Mouse (Mus musculus): Measurements from ENCODE around the gene Prrc2c. TPM values are rescaled to one million over a fixed set of nuclear protein-coding genes. Genes with fewer than 3 reads are reported as not detected.
"Not testable (repeated sequence)": the region's sequence is repeated elsewhere in the genome, so short reads cannot be mapped to it uniquely, and the experiment has no call there.

Gene Prrc2c
- polyA plus RNA-seq (2015; fragmentation: Nextera tagmentation; extraction: Ambion mirVana): 104 and 105 TPM in 2 replicates

DNA sequence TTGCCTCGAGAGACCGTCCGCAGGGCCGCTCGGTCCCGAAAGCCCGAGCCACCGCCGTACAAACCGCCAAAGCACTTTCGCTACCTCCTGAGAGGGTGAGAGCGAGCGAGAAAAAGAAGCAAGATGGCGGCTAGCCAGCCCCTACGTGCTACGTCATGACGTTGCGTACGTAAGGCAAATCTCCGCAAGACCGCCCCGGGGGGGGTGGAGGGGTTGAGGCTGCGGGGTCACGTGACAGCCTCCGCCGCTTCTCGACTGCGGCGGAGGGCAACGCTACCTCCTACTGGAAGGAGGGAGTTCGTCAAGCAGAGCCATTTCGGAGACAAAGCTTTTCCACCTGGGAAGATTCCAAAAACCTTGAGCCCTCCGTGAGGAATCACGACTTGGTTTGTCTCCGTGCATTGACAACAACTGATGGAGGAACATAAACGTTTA is at the start of gene Prrc2c:
Gene Prrc2c (minus strand): TSS at position 156 of the 435 bp plus-strand sequence.
- H3K36me3 ChIP-seq (ENCODE audit: control insufficient read depth, insufficient read depth, low read length): no peaks in the 10 kb centered on the region
- H3K4me3 ChIP-seq (replicated peaks; ENCODE audit: low read length): peak within 1 kb of the TSS; percentile 99
- peak within 1 kb of the TSS; percentile 96 for H3K4me2 ChIP-seq (ENCODE audit: low read depth, low read length)
- peaks cover 15% of the 10 kb centered on the region for H3K4me1 ChIP-seq (ENCODE audit: control insufficient read depth, insufficient read depth, low read length)
- under 1% methylated on average over 36 of the region's 36 CpGs for WGBS
- H3K27ac ChIP-seq (ENCODE audit: low read length): peak within 1 kb of the TSS; percentile 99
- ATAC-seq (ENCODE audit: insufficient read depth, low FRiP score): peak; percentile 97
- H3K9ac ChIP-seq (ENCODE audit: low read length): peak within 1 kb of the TSS; percentile 98
- H3K27me3 ChIP-seq (ENCODE audit: control insufficient read depth, insufficient read depth, low read length): no peaks in the 10 kb centered on the region
- no peaks in the 10 kb centered on the region for H3K9me3 ChIP-seq (replicated peaks; ENCODE audit: control insufficient read depth, low read length)

DNA sequence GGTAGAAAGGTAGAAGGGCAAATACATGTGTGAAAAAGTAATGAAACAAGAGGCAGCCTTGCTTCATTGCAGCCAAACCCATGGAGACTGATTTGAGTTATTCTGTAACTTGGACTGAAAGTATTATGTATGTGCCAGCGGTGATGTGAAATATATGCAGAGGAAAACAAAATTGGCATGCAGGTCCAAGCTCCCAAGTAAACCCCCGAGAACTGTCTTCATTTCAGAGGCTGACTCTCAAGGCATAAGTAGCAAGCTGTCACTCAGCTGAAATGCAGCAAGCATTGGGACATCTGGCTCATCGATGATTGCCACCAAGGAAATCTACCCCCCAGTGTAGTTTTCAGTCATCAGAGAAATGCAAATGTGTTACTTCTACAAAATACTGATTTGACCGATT is 44.9 kb upstream of the Prrc2c start:
- Histone ChIP-seq H3K4me3 (replicated peaks; ENCODE audit: low read length) (no peak overlapping the region), H3K4me2 (ENCODE audit: low read depth, low read length) (no peak overlapping the region), H3K4me1 (ENCODE audit: control insufficient read depth, insufficient read depth, low read length) (no peaks in the 10 kb centered on the region), H3K36me3 (ENCODE audit: control insufficient read depth, insufficient read depth, low read length) (no peaks in the 10 kb centered on the region), H3K9me3 (replicated peaks; ENCODE audit: control insufficient read depth, low read length) (no peaks in the 10 kb centered on the region), H3K27ac (ENCODE audit: low read length) (no peak overlapping the region), H3K9ac (ENCODE audit: low read length) (no peak overlapping the region), H3K27me3 (ENCODE audit: control insufficient read depth, insufficient read depth, low read length) (no peaks in the 10 kb centered on the region)
- no peak for ATAC-seq (ENCODE audit: insufficient read depth, low FRiP score)
- 85% methylated on average over 4 of the region's 4 CpGs for WGBS

DNA sequence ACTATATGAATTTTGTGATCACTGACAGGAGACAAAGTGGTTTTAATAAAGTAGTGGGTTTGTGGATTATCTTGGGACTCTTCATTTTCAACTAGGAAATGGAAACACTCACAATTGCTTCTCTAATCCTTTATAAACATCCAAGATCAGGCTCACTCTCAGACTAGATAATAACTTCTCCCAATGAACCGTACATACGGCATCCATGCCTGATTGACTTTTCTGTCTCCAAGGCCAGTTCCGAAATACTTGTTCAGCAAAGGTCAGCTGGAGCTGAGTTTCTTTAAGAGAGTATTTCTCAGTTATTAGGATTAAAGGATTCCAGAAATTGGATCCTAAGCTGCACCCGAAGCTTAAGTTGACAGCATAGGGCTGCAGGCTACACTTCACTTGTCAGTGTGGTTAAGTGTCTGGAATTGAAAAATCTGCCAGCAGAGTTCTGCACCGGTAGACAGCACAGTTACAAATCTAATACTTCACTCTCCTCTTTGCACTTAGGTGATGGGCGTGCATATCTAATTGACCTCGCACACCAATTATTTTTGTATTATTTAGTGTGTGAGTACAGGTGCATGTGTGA is 43.4 kb upstream of the Prrc2c start:
- Histone ChIP-seq H3K36me3 (ENCODE audit: control insufficient read depth, insufficient read depth, low read length) (no peaks in the 10 kb centered on the region), H3K27ac (ENCODE audit: low read length) (no peak overlapping the region), H3K4me2 (ENCODE audit: low read depth, low read length) (no peak overlapping the region), H3K4me1 (ENCODE audit: control insufficient read depth, insufficient read depth, low read length) (no peaks in the 10 kb centered on the region), H3K9me3 (replicated peaks; ENCODE audit: control insufficient read depth, low read length) (no peaks in the 10 kb centered on the region), H3K27me3 (ENCODE audit: control insufficient read depth, insufficient read depth, low read length) (no peaks in the 10 kb centered on the region), H3K9ac (ENCODE audit: low read length) (no peak overlapping the region), H3K4me3 (replicated peaks; ENCODE audit: low read length) (no peak overlapping the region)
- no peak for ATAC-seq (ENCODE audit: insufficient read depth, low FRiP score)
- 74% methylated on average over 7 of the region's 7 CpGs for WGBS

DNA sequence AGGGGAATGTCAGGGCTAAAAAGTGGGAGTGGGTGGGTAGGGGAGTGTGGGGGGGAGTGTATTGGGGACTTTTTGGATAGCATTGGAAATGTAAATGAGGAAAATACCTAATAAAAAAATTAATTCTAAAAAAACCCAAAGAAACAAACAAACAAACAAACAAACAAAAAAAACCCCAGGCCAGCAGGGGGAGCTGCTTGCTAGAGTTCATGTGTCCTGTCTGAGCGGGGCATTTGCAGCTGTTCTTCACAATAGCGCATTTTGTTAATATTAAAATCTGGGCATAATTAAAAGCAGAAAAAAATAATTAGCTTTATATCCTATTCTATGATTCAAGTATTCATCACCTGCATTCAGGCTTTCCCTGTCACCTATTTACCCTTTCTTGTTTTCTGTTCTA is 40.7 kb upstream of the Prrc2c start:
- H3K4me1 ChIP-seq (ENCODE audit: control insufficient read depth, insufficient read depth, low read length): not testable (repeated sequence)
- WGBS: 86% methylated on average over 2 of the region's 2 CpGs

DNA sequence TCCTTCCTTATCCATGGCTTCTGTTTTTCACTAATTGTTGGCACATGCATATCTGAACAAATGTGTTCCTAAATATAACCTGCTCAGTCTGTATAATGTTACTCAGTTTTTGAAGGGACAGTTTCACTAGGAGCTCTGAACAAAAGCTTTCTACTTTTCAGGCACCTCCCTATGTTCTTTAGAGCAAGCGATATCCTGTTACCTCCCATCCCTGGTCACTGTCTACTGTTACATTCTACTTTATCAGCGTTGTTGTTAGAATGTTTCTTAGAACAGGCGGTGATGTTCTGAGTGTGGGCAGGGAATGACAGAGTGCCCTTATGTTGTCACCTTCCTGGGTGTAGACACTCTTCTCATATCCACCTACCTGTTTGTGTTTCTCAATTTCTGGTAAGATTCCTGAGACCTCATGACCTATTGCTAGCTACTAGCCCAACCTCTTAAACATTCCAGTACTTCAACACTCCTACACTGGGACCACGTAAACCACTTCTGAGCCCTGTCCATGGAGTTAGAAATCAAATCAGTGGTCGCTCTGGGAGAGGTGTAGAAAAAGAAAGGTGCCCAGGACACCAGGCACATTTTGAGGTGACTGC is 37.7 kb upstream of the Prrc2c start:
- WGBS: 84% methylated on average over 5 of the region's 5 CpGs
- Histone ChIP-seq H3K4me3 (replicated peaks; ENCODE audit: low read length) (no peak overlapping the region), H3K9me3 (replicated peaks; ENCODE audit: control insufficient read depth, low read length) (no peaks in the 10 kb centered on the region), H3K27me3 (ENCODE audit: control insufficient read depth, insufficient read depth, low read length) (no peaks in the 10 kb centered on the region), H3K36me3 (ENCODE audit: control insufficient read depth, insufficient read depth, low read length) (no peaks in the 10 kb centered on the region), H3K4me1 (ENCODE audit: control insufficient read depth, insufficient read depth, low read length) (no peaks in the 10 kb centered on the region), H3K9ac (ENCODE audit: low read length) (no peak overlapping the region), H3K4me2 (ENCODE audit: low read depth, low read length) (no peak overlapping the region), H3K27ac (ENCODE audit: low read length) (no peak overlapping the region)
- ATAC-seq (ENCODE audit: insufficient read depth, low FRiP score): no peak

More for the DNA sequence above, 40.7 kb upstream of the Prrc2c start:
- H3K36me3 ChIP-seq (ENCODE audit: control insufficient read depth, insufficient read depth, low read length); H3K27ac ChIP-seq (ENCODE audit: low read length); H3K27me3 ChIP-seq (ENCODE audit: control insufficient read depth, insufficient read depth, low read length); H3K4me3 ChIP-seq (replicated peaks; ENCODE audit: low read length); H3K9ac ChIP-seq (ENCODE audit: low read length); ATAC-seq (ENCODE audit: insufficient read depth, low FRiP score); H3K4me2 ChIP-seq (ENCODE audit: low read depth, low read length); H3K9me3 ChIP-seq (replicated peaks; ENCODE audit: control insufficient read depth, low read length): not testable (repeated sequence)

DNA sequence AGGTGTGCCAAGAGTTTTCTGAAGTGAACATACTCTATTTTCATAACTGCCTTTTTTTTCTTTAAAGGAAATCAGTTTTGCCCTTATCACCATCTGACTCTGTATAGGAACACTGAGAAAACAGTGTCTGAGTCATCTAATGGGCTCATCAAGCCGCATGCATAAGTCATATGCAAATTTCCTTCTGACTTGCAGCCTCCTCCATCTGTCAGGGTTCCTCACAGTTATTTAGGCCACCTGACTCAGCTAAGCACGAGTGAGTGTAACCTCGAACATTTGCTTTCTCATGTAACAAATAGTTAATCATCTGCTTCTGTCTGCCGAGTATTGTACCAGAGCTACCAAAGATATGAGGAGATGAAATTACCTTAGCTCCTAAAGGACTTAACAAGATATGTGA is 33.3 kb upstream of the Prrc2c start:
- Histone ChIP-seq H3K4me3 (replicated peaks; ENCODE audit: low read length) (no peak overlapping the region), H3K9me3 (replicated peaks; ENCODE audit: control insufficient read depth, low read length) (no peaks in the 10 kb centered on the region), H3K4me1 (ENCODE audit: control insufficient read depth, insufficient read depth, low read length) (no peaks in the 10 kb centered on the region), H3K27me3 (ENCODE audit: control insufficient read depth, insufficient read depth, low read length) (no peaks in the 10 kb centered on the region), H3K9ac (ENCODE audit: low read length) (no peak overlapping the region), H3K27ac (ENCODE audit: low read length) (no peak overlapping the region), H3K4me2 (ENCODE audit: low read depth, low read length) (no peak overlapping the region), H3K36me3 (ENCODE audit: control insufficient read depth, insufficient read depth, low read length) (no peaks in the 10 kb centered on the region)
- ATAC-seq (ENCODE audit: insufficient read depth, low FRiP score): no peak
- WGBS: 55% methylated on average over 4 of the region's 4 CpGs

DNA sequence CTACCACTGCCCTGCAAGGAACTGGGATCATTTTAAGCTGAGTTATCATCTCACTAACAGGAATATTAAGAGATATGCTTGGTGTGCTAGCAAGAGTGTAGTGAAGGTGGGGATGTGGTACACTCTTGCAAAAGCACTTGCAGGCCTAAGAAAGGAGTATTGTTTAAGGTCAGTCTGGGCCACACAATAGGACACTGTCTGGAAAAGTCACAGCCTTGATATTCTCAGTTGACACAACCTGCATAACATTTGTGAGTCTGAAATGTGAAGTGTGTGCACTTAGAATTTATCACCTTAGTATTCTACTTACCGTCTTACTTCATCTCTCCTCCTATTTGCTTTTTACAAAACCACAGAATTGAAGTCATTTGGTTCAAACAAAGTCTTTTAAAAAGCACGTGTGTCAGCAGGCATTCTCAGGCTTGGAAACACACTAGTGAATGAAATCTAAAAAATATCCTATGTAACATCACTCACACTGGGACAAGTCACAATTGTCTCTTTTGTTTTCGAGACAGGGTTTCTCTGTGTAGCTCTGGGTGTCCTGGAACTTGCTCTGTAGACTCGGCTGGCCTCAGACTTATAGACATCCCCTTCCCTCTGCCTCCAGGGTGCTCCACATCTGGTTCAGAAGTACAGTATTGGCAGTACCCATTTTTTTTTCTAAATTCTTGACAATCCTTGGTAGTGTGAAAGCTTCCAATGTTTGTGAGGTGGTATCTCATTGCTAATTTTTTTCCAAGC is 31.4 kb upstream of the Prrc2c start:
- Histone ChIP-seq H3K27ac (ENCODE audit: low read length) (no peak overlapping the region), H3K27me3 (ENCODE audit: control insufficient read depth, insufficient read depth, low read length) (no peaks in the 10 kb centered on the region), H3K4me1 (ENCODE audit: control insufficient read depth, insufficient read depth, low read length) (no peaks in the 10 kb centered on the region), H3K9ac (ENCODE audit: low read length) (no peak overlapping the region), H3K9me3 (replicated peaks; ENCODE audit: control insufficient read depth, low read length) (no peaks in the 10 kb centered on the region), H3K4me3 (replicated peaks; ENCODE audit: low read length) (no peak overlapping the region), H3K36me3 (ENCODE audit: control insufficient read depth, insufficient read depth, low read length) (no peaks in the 10 kb centered on the region), H3K4me2 (ENCODE audit: low read depth, low read length) (no peak overlapping the region)
- no peak for ATAC-seq (ENCODE audit: insufficient read depth, low FRiP score)
- 59% methylated on average over 4 of the region's 4 CpGs for WGBS

DNA sequence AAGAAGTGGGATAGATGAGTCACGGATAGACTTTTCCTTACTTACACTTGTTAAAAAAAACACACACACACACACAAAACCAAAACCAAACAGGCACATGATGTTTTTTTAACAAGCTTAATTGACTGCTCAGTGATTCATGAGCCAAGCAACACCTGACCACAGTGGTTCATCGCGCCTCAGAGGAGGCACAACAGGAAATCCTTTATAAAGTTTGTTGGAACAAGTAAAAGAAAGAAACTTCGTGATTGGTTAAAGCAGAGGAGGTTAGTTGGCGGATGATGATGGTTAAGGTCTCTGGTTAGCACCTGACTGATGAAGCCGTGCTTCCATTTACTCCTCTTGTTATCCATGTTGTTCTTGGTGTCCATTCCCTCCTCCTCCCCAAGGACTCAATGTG is 11.7 kb upstream of the Prrc2c start:
- Histone ChIP-seq H3K4me3 (replicated peaks; ENCODE audit: low read length) (no peak overlapping the region), H3K36me3 (ENCODE audit: control insufficient read depth, insufficient read depth, low read length) (no peaks in the 10 kb centered on the region), H3K4me1 (ENCODE audit: control insufficient read depth, insufficient read depth, low read length) (no peaks in the 10 kb centered on the region), H3K27me3 (ENCODE audit: control insufficient read depth, insufficient read depth, low read length) (no peaks in the 10 kb centered on the region), H3K4me2 (ENCODE audit: low read depth, low read length) (no peak overlapping the region), H3K9ac (ENCODE audit: low read length) (no peak overlapping the region), H3K9me3 (replicated peaks; ENCODE audit: control insufficient read depth, low read length) (no peaks in the 10 kb centered on the region), H3K27ac (ENCODE audit: low read length) (no peak overlapping the region)
- WGBS: 84% methylated on average over 6 of the region's 6 CpGs
- no peak for ATAC-seq (ENCODE audit: insufficient read depth, low FRiP score)

DNA sequence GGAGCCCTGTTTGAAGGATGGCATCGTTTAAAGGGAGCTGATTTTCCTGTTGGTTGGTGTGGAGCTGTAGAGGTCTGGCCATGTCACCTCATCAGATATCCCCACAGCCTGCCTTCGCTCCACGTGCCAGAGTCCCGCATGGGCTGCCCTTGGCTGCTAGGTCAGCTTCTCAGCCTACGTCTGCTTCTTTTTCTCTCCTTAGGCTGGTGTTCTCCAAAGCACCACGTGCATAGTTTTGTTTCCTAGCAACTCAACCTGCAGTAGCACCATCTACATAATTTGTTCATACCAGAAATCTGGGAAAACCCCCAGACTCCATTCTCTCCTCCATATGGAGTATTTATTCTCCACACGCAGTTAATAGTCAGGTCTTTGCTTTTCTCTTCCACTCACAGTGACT is 9.3 kb upstream of the Prrc2c start:
- H3K9me3 ChIP-seq (replicated peaks; ENCODE audit: control insufficient read depth, low read length): no peaks in the 10 kb centered on the region
- ATAC-seq (ENCODE audit: insufficient read depth, low FRiP score): no peak
- H3K9ac ChIP-seq (ENCODE audit: low read length): no peak overlapping the region
- 54% methylated on average over 7 of the region's 7 CpGs for WGBS
- H3K27ac ChIP-seq (ENCODE audit: low read length): no peak overlapping the region
- H3K4me1 ChIP-seq (ENCODE audit: control insufficient read depth, insufficient read depth, low read length): no peaks in the 10 kb centered on the region
- no peaks in the 10 kb centered on the region for H3K36me3 ChIP-seq (ENCODE audit: control insufficient read depth, insufficient read depth, low read length)
- no peak overlapping the region for H3K4me2 ChIP-seq (ENCODE audit: low read depth, low read length)
- H3K4me3 ChIP-seq (replicated peaks; ENCODE audit: low read length): no peak overlapping the region
- H3K27me3 ChIP-seq (ENCODE audit: control insufficient read depth, insufficient read depth, low read length): no peaks in the 10 kb centered on the region
